Mouse (Mus musculus) intestine, embryonic 16.5 days (tissue): ENCODE measurements around the gene Gabarap. TPM values are rescaled to one million over a fixed set of nuclear protein-coding genes. Genes with fewer than 3 reads are reported as not detected.

Experiments used
- ATAC-seq: fragments of 200-750 bp; cut with Nextera tagmentation; 2 replicates; pipeline ENCODE4 v1.8.0; 2017; ENCODE audit warnings: moderate TSS enrichment, moderate library complexity
- H3K27ac ChIP-seq: fragments of 300-500 bp; sonication (generic); 2 replicates; pipeline ENCODE4 v1.5.1; 2014; ENCODE audit warnings: mild to moderate bottlenecking, low read length
- H3K27me3 ChIP-seq: fragments of 300-500 bp; sonication (generic); replicated peaks from 2 replicates; pipeline ENCODE4 v1.6.1; 2014; ENCODE audit warnings: low read length, control low read depth, mixed read lengths; ENCODE audit not compliant: control insufficient read depth, insufficient read depth
- H3K36me3 ChIP-seq: fragments of 300-500 bp; sonication (generic); 2 replicates; pipeline ENCODE4 v1.6.1; 2014; ENCODE audit warnings: low read length, control low read depth; ENCODE audit not compliant: control insufficient read depth, insufficient read depth
- H3K4me1 ChIP-seq: fragments of 300-500 bp; sonication (generic); 2 replicates; pipeline ENCODE4 v1.6.1; 2014; ENCODE audit warnings: low read length, control low read depth, mixed read lengths; ENCODE audit not compliant: control insufficient read depth, insufficient read depth
- H3K4me2 ChIP-seq: fragments of 300-500 bp; sonication (generic); 2 replicates; pipeline ENCODE4 v1.6.1; 2014; ENCODE audit warnings: low read depth, low read length, control low read depth
- H3K4me3 ChIP-seq: fragments of 300-500 bp; sonication (generic); 2 replicates; pipeline ENCODE4 v1.5.1; 2014; ENCODE audit warnings: mild to moderate bottlenecking, low read length
- H3K9ac ChIP-seq: fragments of 300-500 bp; sonication (generic); 2 replicates; pipeline ENCODE4 v1.6.1; 2014; ENCODE audit warnings: low read depth, low read length
- H3K9me3 ChIP-seq: fragments of 300-500 bp; sonication (generic); 2 replicates; pipeline ENCODE4 v1.6.1; 2016; ENCODE audit warnings: low read length, control low read depth; ENCODE audit not compliant: control insufficient read depth
- WGBS: fragments of 180-500 bp; shearing (Covaris S2); extraction: QIAGEN DNeasy Blood & Tissue Kit; methylation state at CpG from one replicate; pipeline ENCODE4 v1.1.7; 2014; 5-methylcytosine and 5-hydroxymethylcytosine counted together
- polyA plus RNA-seq: library from polyadenylated mRNA; unstranded; fragments of >200 nt; fragmentation: Nextera tagmentation; extraction: Ambion mirVana; gene quantifications from 2 replicates; pipeline ENCODE4 v1.2.1, GENCODE M21; 2015

Gene Gabarap
- polyA plus RNA-seq, 1 experiment from 2014 or later = 639 TPM

GRCm38 (mm10) chr11:69995391-69995960, 4.5 kb downstream of the Gabarap start, which contains the start of gene Phf23:
Gene Phf23 (plus strand): TSS chr11:69995777.
- Histone ChIP-seq H3K4me1 (peaks cover 18% of the 10 kb centered on the region), H3K9me3 (no peaks in the 10 kb centered on the region), H3K27me3 (no peaks in the 10 kb centered on the region), H3K9ac (peak within 1 kb of the TSS; percentile 82), H3K27ac (peak within 1 kb of the TSS; percentile 99), H3K4me3 (peak within 1 kb of the TSS; percentile 97), H3K36me3 (peaks cover 24% of the 10 kb centered on the region), H3K4me2 (peak within 1 kb of the TSS; percentile 49)
- WGBS = under 1% methylated on average over 36 of the region's 36 CpGs
- peak; percentile 78 for ATAC-seq

- peak overlapping the region; percentile 41 for H3K4me2 ChIP-seq
- no peaks in the 10 kb centered on the region for H3K9me3 ChIP-seq
- peaks cover 18% of the 10 kb centered on the region for H3K4me1 ChIP-seq
- H3K27me3 ChIP-seq = no peaks in the 10 kb centered on the region
- H3K36me3 ChIP-seq = peaks cover 24% of the 10 kb centered on the region
- WGBS = under 1% methylated on average over 58 of the region's 66 CpGs
- H3K27ac ChIP-seq = peak overlapping the region; percentile 99
- peak overlapping the region; percentile 82 for H3K9ac ChIP-seq
- H3K4me3 ChIP-seq = peak overlapping the region; percentile 97
- peak; percentile 9 for ATAC-seq
Measured at GRCm38 (mm10) chr11:69996161-69997061, 5.5 kb downstream of the Gabarap start.

- ATAC-seq = peak; percentile 63
- Histone ChIP-seq H3K36me3 (peaks cover 24% of the 10 kb centered on the region), H3K27ac (peak overlapping the region; percentile 99), H3K9ac (peak overlapping the region; percentile 82), H3K4me2 (peak overlapping the region; percentile 41), H3K27me3 (no peaks in the 10 kb centered on the region), H3K4me3 (peak overlapping the region; percentile 97), H3K9me3 (no peaks in the 10 kb centered on the region), H3K4me1 (peaks cover 25% of the 10 kb centered on the region)
- 2% methylated on average over 41 of the region's 44 CpGs for whole genome bisulfite sequencing
Measured at GRCm38 (mm10) chr11:69997070-69997509, 6.1 kb downstream of the Gabarap start.

- Histone ChIP-seq H3K9me3 (no peaks in the 10 kb centered on the region), H3K27ac (no peak overlapping the region; the same call in 1 of the 2 replicates), H3K4me3 (no peak overlapping the region), H3K27me3 (no peaks in the 10 kb centered on the region), H3K4me1 (peaks cover 24% of the 10 kb centered on the region), H3K9ac (no peak overlapping the region), H3K4me2 (no peak overlapping the region), H3K36me3 (peaks cover 22% of the 10 kb centered on the region)
- 92% methylated on average over 27 of the region's 27 CpGs for WGBS
- no peak for ATAC-seq
Measured at GRCm38 (mm10) chr11:69998567-69999491, 7.9 kb downstream of the Gabarap start.

GRCm38 (mm10) chr11:69999666-70000065, 8.7 kb downstream of the Gabarap start:
- H3K4me1 ChIP-seq = peaks cover 22% of the 10 kb centered on the region
- peak overlapping the region; percentile 25; the same call in 1 of the 2 replicates for H3K27ac ChIP-seq
- 76% methylated on average over 8 of the region's 8 CpGs for WGBS
- H3K9ac ChIP-seq = no peak overlapping the region
- no peaks in the 10 kb centered on the region for H3K9me3 ChIP-seq
- H3K36me3 ChIP-seq = peaks cover 17% of the 10 kb centered on the region
- no peak overlapping the region for H3K4me2 ChIP-seq
- no peak overlapping the region for H3K4me3 ChIP-seq
- H3K27me3 ChIP-seq = no peaks in the 10 kb centered on the region
- no peak for ATAC-seq

GRCm38 (mm10) chr11:70000396-70000898, 9.5 kb downstream of the Gabarap start, which contains the start of gene Dvl2:
Gene Dvl2 (plus strand): TSS chr11:70000595.
- Histone ChIP-seq H3K4me3 (peak within 1 kb of the TSS; percentile 84), H3K9ac (peak within 1 kb of the TSS; percentile 91), H3K9me3 (no peaks in the 10 kb centered on the region), H3K27ac (peak within 1 kb of the TSS; percentile 96), H3K36me3 (peaks cover 16% of the 10 kb centered on the region), H3K4me2 (peak within 1 kb of the TSS; percentile 82), H3K27me3 (no peaks in the 10 kb centered on the region), H3K4me1 (peaks cover 21% of the 10 kb centered on the region)
- peak; percentile 57 for ATAC-seq
- WGBS = under 1% methylated on average over 48 of the region's 48 CpGs

- ATAC-seq = no peak
- Histone ChIP-seq H3K9ac (peak overlapping the region; percentile 91), H3K36me3 (peaks cover 16% of the 10 kb centered on the region), H3K27me3 (no peaks in the 10 kb centered on the region), H3K4me2 (peak overlapping the region; percentile 82), H3K9me3 (no peaks in the 10 kb centered on the region), H3K27ac (peak overlapping the region; percentile 96), H3K4me1 (peaks cover 21% of the 10 kb centered on the region), H3K4me3 (peak overlapping the region; percentile 84)
- 10% methylated on average over 8 of the region's 8 CpGs for WGBS
Measured at GRCm38 (mm10) chr11:70001159-70001558, 10.2 kb downstream of the Gabarap start.

GRCm38 (mm10) chr11:70001865-70002264, 10.9 kb downstream of the Gabarap start:
- Histone ChIP-seq H3K4me1 (peaks cover 21% of the 10 kb centered on the region), H3K27me3 (no peaks in the 10 kb centered on the region), H3K4me2 (peak overlapping the region; percentile 82), H3K27ac (no peak overlapping the region), H3K9ac (no peak overlapping the region), H3K36me3 (peaks cover 16% of the 10 kb centered on the region), H3K4me3 (peak overlapping the region; percentile 84), H3K9me3 (no peaks in the 10 kb centered on the region)
- ATAC-seq = no peak
